Mouse (Mus musculus): ENCODE results near the gene Cyren.

Gene Cyren

GRCm38 (mm10) chr6:34896168-34896780 is 18.4 kb upstream of the Cyren start:
- no peak for DNase-seq

GRCm38 (mm10) chr6:34895569-34895968 is 17.7 kb upstream of the Cyren start:
- DNase-seq: no peak

GRCm38 (mm10) chr6:34889185-34889584 is 11.3 kb upstream of the Cyren start:
- DNase-seq: no peak

- no peak for DNase-seq
Measured at GRCm38 (mm10) chr6:34887131-34887850, 9.4 kb upstream of the Cyren start.

- no peak for DNase-seq
Measured at GRCm38 (mm10) chr6:34884724-34885123, 6.9 kb upstream of the Cyren start.

- peak; percentile 65 for DNase-seq
Measured at GRCm38 (mm10) chr6:34879911-34880475, 2.1 kb upstream of the Cyren start.

- DNase-seq: no peak
Measured at GRCm38 (mm10) chr6:34879101-34879740, 1.4 kb upstream of the Cyren start.

- no peak for DNase-seq
Measured at GRCm38 (mm10) chr6:34876835-34877156, 1.1 kb downstream of the Cyren start.

GRCm38 (mm10) chr6:34875966-34876834 is 1.7 kb downstream of the Cyren start:
- DNase-seq: peak; percentile 1

GRCm38 (mm10) chr6:34875268-34875761 is 2.5 kb downstream of the Cyren start:
- no peak for DNase-seq

- peak; percentile 80 for DNase-seq
Measured at GRCm38 (mm10) chr6:34874101-34874921, 3.5 kb downstream of the Cyren start.

GRCm38 (mm10) chr6:34872871-34873270 is 5.0 kb downstream of the Cyren start:
- no peak for DNase-seq

- no peak for DNase-seq
Measured at GRCm38 (mm10) chr6:34871929-34872328, 5.9 kb downstream of the Cyren start.

GRCm38 (mm10) chr6:34870724-34871123 is 7.1 kb downstream of the Cyren start:
- DNase-seq: no peak

GRCm38 (mm10) chr6:34870136-34870535 is 7.7 kb downstream of the Cyren start:
- DNase-seq: no peak

- DNase-seq: no peak
Measured at GRCm38 (mm10) chr6:34869225-34869915, 8.5 kb downstream of the Cyren start.

- DNase-seq: no peak
Measured at GRCm38 (mm10) chr6:34868507-34869217, 9.2 kb downstream of the Cyren start.

GRCm38 (mm10) chr6:34867995-34868350 is 9.9 kb downstream of the Cyren start:
- no peak for DNase-seq

GRCm38 (mm10) chr6:34867301-34867994 is 10.4 kb downstream of the Cyren start:
- DNase-seq: no peak

- DNase-seq: no peak
Measured at GRCm38 (mm10) chr6:34866786-34867185, 11.1 kb downstream of the Cyren start.
